Mouse (Mus musculus): ENCODE data around the gene Ube2o.

- TF ChIP-seq CTCF (IDR thresholded peaks at IDR 0.05; ENCODE audit: extremely low read depth, insufficient read depth, insufficient read length, insufficient replicate concordance) = no peak
- TF ChIP-seq POLR2A (IDR thresholded peaks at IDR 0.05; ENCODE audit: low read depth, low read length) = no peak
Measured at GRCm38 (mm10) chr11:116505573-116505972, 75.7 kb downstream of the Ube2o start.

All from spleen, adult 2 months (tissue).